Mouse (Mus musculus) hindlimb bud, embryonic 11.5 days (tissue): Measurements from ENCODE around the gene Pilrb1.
"Not testable (repeated sequence)": the region's sequence is repeated elsewhere in the genome, so short reads cannot be mapped to it uniquely, and the experiment has no call there.

Experiments
- DNase-seq: peaks from one replicate; pipeline ENCODE4 v3.0.0-alpha.2; 2012; ENCODE audit warnings: low read depth, low spot score; ENCODE audit errors: extremely low spot score

Gene Pilrb1

GRCm38 (mm10) chr5:137857960-137858710, at the start of gene Pilrb1:
Gene Pilrb1, minus strand, starts transcription at chr5:137858106.
- DNase-seq, result not testable (repeated sequence)

GRCm38 (mm10) chr5:137897812-137898211, 39.9 kb upstream of the Pilrb1 start:
- no peak for DNase-seq

GRCm38 (mm10) chr5:137892954-137893353, 35.0 kb upstream of the Pilrb1 start:
- DNase-seq, result no peak

- no peak for DNase-seq
These were observed 29.8 kb upstream of the Pilrb1 start for GRCm38 (mm10) chr5:137887666-137888065.

GRCm38 (mm10) chr5:137885894-137886293, 28.0 kb upstream of the Pilrb1 start:
- DNase-seq, result peak; percentile 8

- no peak for DNase-seq
These were observed 25.4 kb upstream of the Pilrb1 start for GRCm38 (mm10) chr5:137883345-137883744.

- no peak for DNase-seq
These were observed 25.0 kb upstream of the Pilrb1 start for GRCm38 (mm10) chr5:137882922-137883321.

- no peak for DNase-seq
These were observed 20.0 kb upstream of the Pilrb1 start for GRCm38 (mm10) chr5:137877860-137878259.

- no peak for DNase-seq
These were observed 17.1 kb upstream of the Pilrb1 start for GRCm38 (mm10) chr5:137875054-137875453.

- DNase-seq, result not testable (repeated sequence)
These were observed 14.4 kb upstream of the Pilrb1 start for GRCm38 (mm10) chr5:137872381-137872702.

- not testable (repeated sequence) for DNase-seq
These were observed 13.9 kb upstream of the Pilrb1 start, which contains the start of gene Pilrb2 for GRCm38 (mm10) chr5:137871644-137872380. Gene Pilrb2, minus strand, starts transcription at chr5:137871815.

GRCm38 (mm10) chr5:137868600-137868999, 10.7 kb upstream of the Pilrb1 start:
- DNase-seq, result not testable (repeated sequence)

- DNase-seq, result not testable (repeated sequence)
These were observed 6.1 kb upstream of the Pilrb1 start for GRCm38 (mm10) chr5:137864008-137864407.

GRCm38 (mm10) chr5:137856870-137857269, 1.0 kb downstream of the Pilrb1 start:
- not testable (repeated sequence) for DNase-seq

- not testable (repeated sequence) for DNase-seq
These were observed 3.0 kb downstream of the Pilrb1 start for GRCm38 (mm10) chr5:137854907-137855306.

- not testable (repeated sequence) for DNase-seq
These were observed 7.6 kb downstream of the Pilrb1 start for GRCm38 (mm10) chr5:137850313-137850712.

GRCm38 (mm10) chr5:137837110-137837509, 20.8 kb downstream of the Pilrb1 start:
- DNase-seq, result not testable (repeated sequence)

- no peak for DNase-seq
These were observed 21.3 kb downstream of the Pilrb1 start for GRCm38 (mm10) chr5:137836611-137837010.

GRCm38 (mm10) chr5:137835966-137836520, 21.9 kb downstream of the Pilrb1 start, which contains the start of gene Pilra:
Gene Pilra, minus strand, starts transcription at chr5:137836281.
- not testable (repeated sequence) for DNase-seq

- DNase-seq, result no peak
These were observed 24.4 kb downstream of the Pilrb1 start for GRCm38 (mm10) chr5:137833500-137833899.

- no peak for DNase-seq
These were observed 26.4 kb downstream of the Pilrb1 start for GRCm38 (mm10) chr5:137831506-137831905.

GRCm38 (mm10) chr5:137831106-137831505, 26.8 kb downstream of the Pilrb1 start:
- no peak for DNase-seq
